9 mouse cellular contexts compared by ENCODE assay signal in the genomic region with DNA sequence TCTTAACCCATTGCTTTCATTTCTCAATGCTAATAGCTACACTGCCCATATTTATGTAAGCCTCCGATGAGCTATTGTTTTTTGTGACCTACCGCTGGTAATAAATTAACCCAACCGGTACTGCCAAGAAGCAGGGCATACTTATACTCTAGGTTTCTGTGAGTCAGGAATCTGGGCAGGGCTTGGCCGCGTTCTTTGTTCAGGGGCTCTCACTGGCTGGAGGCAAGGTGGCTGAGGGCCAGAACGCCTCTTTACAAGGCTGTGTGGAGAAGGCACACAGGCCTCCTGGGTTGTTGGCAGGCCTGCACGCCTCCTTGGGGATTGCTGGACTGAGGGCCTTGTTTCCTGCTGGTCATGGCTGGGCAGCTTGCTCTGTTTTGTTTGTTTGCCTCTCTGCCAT. TPM values are rescaled to one million over a fixed set of nuclear protein-coding genes. Genes with fewer than 3 reads are reported as not detected.
DNase-seq lines count a peak whose midpoint lies in the region; ATAC-seq lines count a peak whose summit lies in the region.
"Had no signal": no experiment of that assay in that cellular context is flagged by ENCODE, and none has a peak within 500 bp of the region (broad histone marks: within the 10 kb centered on the region; RNA-seq: fewer than 3 reads in every experiment).

No protein-coding gene starts in this region.

- H3K36me3 ChIP-seq in midbrain, embryonic 13.5 days: no peaks in the 10 kb centered on the region
- no peaks in the 10 kb centered on the region for H3K36me3 ChIP-seq in midbrain, embryonic 11.5 days (ENCODE audit: control insufficient read depth, insufficient read depth, low read length)
- H3K36me3 ChIP-seq in intestine, embryonic 14.5 days (ENCODE audit: control insufficient read depth, insufficient read depth, low read length): no peaks in the 10 kb centered on the region
- no peaks in the 10 kb centered on the region for H3K36me3 ChIP-seq in limb, embryonic 15.5 days
- H3K36me3 ChIP-seq in stomach, embryonic 16.5 days (ENCODE audit: control insufficient read depth, insufficient read depth, low read length): no peaks in the 10 kb centered on the region
- H3K36me3 ChIP-seq: heart, embryonic 13.5 days had no signal

- ATAC-seq in midbrain, embryonic 13.5 days: peak; percentile 76
- no peak for ATAC-seq in midbrain, embryonic 11.5 days (ENCODE audit: low FRiP score)
- ATAC-seq in intestine, embryonic 14.5 days (replicated peaks; ENCODE audit: low FRiP score, low TSS enrichment, low read depth): peak; percentile 62
- 0 out of 2 replicates have a peak, but pooled peaks have one; percentile 55 for ATAC-seq in limb, embryonic 15.5 days (ENCODE audit: insufficient number of reproducible peaks, low FRiP score, low TSS enrichment, low read depth)
- ATAC-seq in stomach, embryonic 16.5 days (ENCODE audit: insufficient read depth, low FRiP score): peak; percentile 91

- no peak overlapping the region for H3K4me3 ChIP-seq in midbrain, embryonic 13.5 days (replicated peaks)
- no peak overlapping the region for H3K4me3 ChIP-seq in midbrain, embryonic 11.5 days (ENCODE audit: low read depth, low read length)
- no peak overlapping the region for H3K4me3 ChIP-seq in intestine, embryonic 14.5 days (ENCODE audit: low read depth, low read length)
- H3K4me3 ChIP-seq in limb, embryonic 15.5 days: no peak overlapping the region
- H3K4me3 ChIP-seq in stomach, embryonic 16.5 days (replicated peaks; ENCODE audit: low read length): no peak overlapping the region
- H3K4me3 ChIP-seq: heart, embryonic 13.5 days had no signal

- no peak for DNase-seq in midbrain, embryonic 11.5 days (ENCODE audit: low spot score, missing footprints)
- DNase-seq in cerebellum, adult 8-10 months: peak; percentile 12
- peak; percentile 65 for DNase-seq in intestine, embryonic 14.5 days (ENCODE audit: low spot score)
- DNase-seq in spleen, postnatal 36 days (ENCODE audit: low spot score in 2 of 2): no peak
- DNase-seq in embryo, embryonic 10 days (ENCODE audit: low spot score): no peak

- peak overlapping the region; percentile 36 for H3K27ac ChIP-seq in midbrain, embryonic 13.5 days
- no peak overlapping the region for H3K27ac ChIP-seq in midbrain, embryonic 11.5 days (ENCODE audit: low read depth, low read length)
- H3K27ac ChIP-seq in intestine, embryonic 14.5 days (ENCODE audit: low read depth): peak overlapping the region; percentile 51
- H3K27ac ChIP-seq in limb, embryonic 15.5 days: no peak overlapping the region
- H3K27ac ChIP-seq in stomach, embryonic 16.5 days (ENCODE audit: low read length): peak overlapping the region; percentile 93
- H3K27ac ChIP-seq: heart, embryonic 13.5 days had no signal

- H3K4me1 ChIP-seq in midbrain, embryonic 13.5 days (replicated peaks): peaks cover 14% of the 10 kb centered on the region
- H3K4me1 ChIP-seq in midbrain, embryonic 11.5 days (ENCODE audit: control insufficient read depth, insufficient read depth, low read length): no peaks in the 10 kb centered on the region
- peaks cover 2% of the 10 kb centered on the region; the same call in 1 of the 2 replicates for H3K4me1 ChIP-seq in intestine, embryonic 14.5 days (replicated peaks; ENCODE audit: control insufficient read depth, insufficient read depth, low read length)
- peaks cover 18% of the 10 kb centered on the region for H3K4me1 ChIP-seq in limb, embryonic 15.5 days
- peaks cover 9% of the 10 kb centered on the region; the same call in 1 of the 2 replicates for H3K4me1 ChIP-seq in stomach, embryonic 16.5 days (ENCODE audit: control insufficient read depth, insufficient read depth, low read length)

- H3K27me3 ChIP-seq in midbrain, embryonic 13.5 days: no peaks in the 10 kb centered on the region
- H3K27me3 ChIP-seq in midbrain, embryonic 11.5 days (ENCODE audit: control insufficient read depth, insufficient read depth, low read length): no peaks in the 10 kb centered on the region
- no peaks in the 10 kb centered on the region for H3K27me3 ChIP-seq in intestine, embryonic 14.5 days (replicated peaks; ENCODE audit: control insufficient read depth, insufficient read depth, low read length)
- H3K27me3 ChIP-seq in limb, embryonic 15.5 days: no peaks in the 10 kb centered on the region
- H3K27me3 ChIP-seq in stomach, embryonic 16.5 days (ENCODE audit: control insufficient read depth, insufficient read depth, low read length): no peaks in the 10 kb centered on the region
- H3K27me3 ChIP-seq: heart, embryonic 13.5 days had no signal

- no peak overlapping the region for H3K4me2 ChIP-seq in midbrain, embryonic 13.5 days (replicated peaks)
- no peak overlapping the region for H3K4me2 ChIP-seq in midbrain, embryonic 11.5 days
- H3K4me2 ChIP-seq in intestine, embryonic 14.5 days (ENCODE audit: low read length): 0 out of 2 replicates have a peak overlapping the region, but pooled peaks have one; percentile 24
- H3K4me2 ChIP-seq in limb, embryonic 15.5 days: no peak overlapping the region
- peak overlapping the region; percentile 38 for H3K4me2 ChIP-seq in stomach, embryonic 16.5 days (ENCODE audit: low read depth, low read length)
- H3K4me2 ChIP-seq: heart, embryonic 13.5 days had no signal

- H3K9me3 ChIP-seq in midbrain, embryonic 13.5 days: no peaks in the 10 kb centered on the region
- H3K9me3 ChIP-seq in midbrain, embryonic 11.5 days (ENCODE audit: control insufficient read depth, low read length): no peaks in the 10 kb centered on the region
- H3K9me3 ChIP-seq in intestine, embryonic 14.5 days (ENCODE audit: control insufficient read depth, low read length): no peaks in the 10 kb centered on the region
- H3K9me3 ChIP-seq in limb, embryonic 15.5 days: no peaks in the 10 kb centered on the region
- H3K9me3 ChIP-seq in stomach, embryonic 16.5 days (replicated peaks; ENCODE audit: control insufficient read depth, low read length): no peaks in the 10 kb centered on the region
- H3K9me3 ChIP-seq: heart, embryonic 13.5 days had no signal

- no peak overlapping the region for H3K9ac ChIP-seq in midbrain, embryonic 13.5 days (replicated peaks)
- H3K9ac ChIP-seq in midbrain, embryonic 11.5 days (ENCODE audit: low read length): no peak overlapping the region
- H3K9ac ChIP-seq in intestine, embryonic 14.5 days (ENCODE audit: low read length): no peak overlapping the region
- H3K9ac ChIP-seq in limb, embryonic 15.5 days: no peak overlapping the region
- no peak overlapping the region for H3K9ac ChIP-seq in stomach, embryonic 16.5 days (ENCODE audit: low read length)
- H3K9ac ChIP-seq: heart, embryonic 13.5 days had no signal

- 69% methylated on average over 7 of the region's 7 CpGs for WGBS in midbrain, embryonic 13.5 days
- WGBS in midbrain, embryonic 11.5 days: 83% methylated on average over 7 of the region's 7 CpGs
- 54% methylated on average over 7 of the region's 7 CpGs for WGBS in intestine, embryonic 14.5 days
- 40% methylated on average over 7 of the region's 7 CpGs for WGBS in limb, embryonic 15.5 days
- WGBS in stomach, embryonic 16.5 days: 41% methylated on average over 7 of the region's 7 CpGs

RNA-seq across cellular contexts. Expression of a gene that starts 1.1 kb away (rescaled TPM):
- polyA plus RNA-seq in midbrain, embryonic 13.5 days (2015; fragmentation: Nextera tagmentation; extraction: Ambion mirVana): 6.8 and 9.6 TPM in 2 replicates
- 3.0 and 3.9 TPM in 2 replicates for polyA plus RNA-seq in midbrain, embryonic 11.5 days (2014; fragmentation: Nextera tagmentation; extraction: Ambion mirVana)
- polyA plus RNA-seq in intestine, embryonic 14.5 days (2014; fragmentation: Nextera tagmentation; extraction: Ambion mirVana): 10.5 and 11.2 TPM in 2 replicates
- 2.4 and 3.0 TPM in 2 replicates for polyA plus RNA-seq in limb, embryonic 15.5 days (2015; fragmentation: Nextera tagmentation; extraction: Ambion mirVana)
- polyA plus RNA-seq in stomach, embryonic 16.5 days (2015; fragmentation: Nextera tagmentation; extraction: Ambion mirVana): 11.5 and 12.6 TPM in 2 replicates

RNA-seq across cellular contexts. Expression of a gene that starts 45.3 kb away (rescaled TPM):
- 1.9 and 2.5 TPM in 2 replicates for polyA plus RNA-seq in midbrain, embryonic 13.5 days (2015; fragmentation: Nextera tagmentation; extraction: Ambion mirVana)
- 2.8 and 4.8 TPM in 2 replicates for polyA plus RNA-seq in midbrain, embryonic 11.5 days (2014; fragmentation: Nextera tagmentation; extraction: Ambion mirVana)
- polyA plus RNA-seq in intestine, embryonic 14.5 days (2014; fragmentation: Nextera tagmentation; extraction: Ambion mirVana): 5.3 and 8.2 TPM in 2 replicates
- polyA plus RNA-seq in limb, embryonic 15.5 days (2015; fragmentation: Nextera tagmentation; extraction: Ambion mirVana): 7.2 and 8.8 TPM in 2 replicates
- polyA plus RNA-seq in stomach, embryonic 16.5 days (2015; fragmentation: Nextera tagmentation; extraction: Ambion mirVana): 6.3 and 8.6 TPM in 2 replicates

Comparison
In these comparisons a context has a peak if more than half of its experiments do, and no peak if none do; other contexts are left out.
1. H3K27ac ChIP-seq: peak in midbrain, embryonic 13.5 days (single experiment), intestine, embryonic 14.5 days (single experiment) and stomach, embryonic 16.5 days (single experiment); none in midbrain, embryonic 11.5 days (single experiment) and limb, embryonic 15.5 days (single experiment).
2. H3K4me2 ChIP-seq: peak in intestine, embryonic 14.5 days (single experiment) and stomach, embryonic 16.5 days (single experiment); none in midbrain, embryonic 13.5 days (single experiment), midbrain, embryonic 11.5 days (single experiment) and limb, embryonic 15.5 days (single experiment).
3. DNase-seq: peak in cerebellum, adult 8-10 months (single experiment) and intestine, embryonic 14.5 days (single experiment); none in midbrain, embryonic 11.5 days (single experiment), spleen, postnatal 36 days (0 of 2) and embryo, embryonic 10 days (single experiment).